Mouse (Mus musculus): ENCODE measurements around the gene Sgpl1.

DNA sequence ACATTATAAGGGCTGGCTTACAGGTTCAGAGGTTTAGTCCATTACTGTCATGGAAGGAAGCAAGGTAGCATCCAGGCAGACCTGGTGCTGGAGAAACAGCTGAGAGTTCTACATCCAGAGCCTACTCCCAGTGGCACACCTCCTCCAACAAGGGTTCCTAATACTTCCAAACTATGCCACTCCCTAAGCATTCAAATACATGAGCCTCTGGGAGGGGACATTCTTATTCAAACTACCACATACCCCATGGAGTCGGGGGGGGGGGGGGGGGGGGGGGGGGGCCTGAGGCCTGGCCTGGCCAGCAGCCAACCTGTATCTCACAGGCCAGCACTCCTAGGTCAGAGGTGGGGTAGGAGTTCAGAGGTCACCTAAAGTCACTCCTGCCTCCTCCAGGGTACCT is 88.4 kb downstream of the Sgpl1 start:
- no peak for TF ChIP-seq CTCF (IDR thresholded peaks at IDR 0.05; ENCODE audit: borderline replicate concordance, insufficient read depth, low read length)
- TF ChIP-seq POLR2A (IDR thresholded peaks at IDR 0.05; ENCODE audit: low read depth, low read length), result no peak

All from embryonic fibroblast, embryonic 13.5 days (primary cell).